Mouse (Mus musculus) stomach, adult 2 months (tissue): ENCODE measurements around the gene Gga3. TPM values are rescaled to one million over a fixed set of nuclear protein-coding genes. Genes with fewer than 3 reads are reported as not detected.

ENCODE experiments used
- polyA plus RNA-seq: library from polyadenylated mRNA; depleted of rRNA; stranded (reverse); fragments of >200 nt; gene quantifications from 2 replicates; pipeline ENCODE4 v1.2.3, GENCODE M21; 2012; rRNA removed

Gga3 gene
- polyA plus RNA-seq, result 6.8 and 15.8 TPM in 2 replicates

GRCm38 (mm10) chr11:115603476-115604303 lies at the start of gene Gga3, which contains the start of gene Mrps7:
TSS of gene Gga3 (minus strand) at chr11:115604051.
TSS of gene Mrps7 (plus strand) at chr11:115603925.

GRCm38 (mm10) chr11:115627705-115628464 lies 24.0 kb upstream of the Gga3 start, which contains the start of gene Slc25a19:
TSS of gene Slc25a19 (minus strand) at chr11:115628295.

GRCm38 (mm10) chr11:115612410-115613137 lies 8.7 kb upstream of the Gga3 start, which contains the start of gene Mif4gd:
TSS of gene Mif4gd (minus strand) at chr11:115612969.

GRCm38 (mm10) chr11:115564064-115564809 lies 39.6 kb downstream of the Gga3 start, which contains the start of gene Nup85:
TSS of gene Nup85 (plus strand) at chr11:115564434.

GRCm38 (mm10) chr11:115536038-115536681 lies 67.7 kb downstream of the Gga3 start, which contains the start of gene Sumo2:
TSS of gene Sumo2 (minus strand) at chr11:115536276.

Other genes starting within 250 kb of the Gga3 start
- 80.8 and 93.5 TPM in 2 replicates for gene Hid1, start 236.3 kb downstream of the Gga3 start, polyA plus RNA-seq
- gene Cdr2l, start 222.1 kb downstream of the Gga3 start, polyA plus RNA-seq, result 4.8 and 5.7 TPM in 2 replicates
- 36.6 and 39.3 TPM in 2 replicates for gene Mrpl58, start 200.3 kb downstream of the Gga3 start, polyA plus RNA-seq
- 14.7 and 18.0 TPM in 2 replicates for gene Atp5h, start 184.1 kb downstream of the Gga3 start, polyA plus RNA-seq
- gene Kctd2, start 183.9 kb downstream of the Gga3 start, polyA plus RNA-seq, result 12.6 and 14.1 TPM in 2 replicates
- gene Trim80, start 163.5 kb downstream of the Gga3 start, polyA plus RNA-seq, result 0.16 and 0.19 TPM in 2 replicates
- 25.7 and 34.8 TPM in 2 replicates for gene Slc16a5, start 141.6 kb downstream of the Gga3 start, polyA plus RNA-seq
- 6.0 and 11.3 TPM in 2 replicates for gene Armc7, start 128.4 kb downstream of the Gga3 start, polyA plus RNA-seq
- 32.8 and 35.6 TPM in 2 replicates for gene Nt5c, start 112.2 kb downstream of the Gga3 start, polyA plus RNA-seq
- 192 and 238 TPM in 2 replicates for gene Jpt1, start 89.7 kb downstream of the Gga3 start, polyA plus RNA-seq
- 5.7 and 7.7 TPM in 2 replicates for gene Sumo2, start 67.8 kb downstream of the Gga3 start, polyA plus RNA-seq
- 12.5 and 15.1 TPM in 2 replicates for gene Nup85, start 39.6 kb downstream of the Gga3 start, polyA plus RNA-seq
- 7.9 and 9.3 TPM in 2 replicates for gene Mrps7, start 126 bp downstream of the Gga3 start, polyA plus RNA-seq
- 34.3 and 37.0 TPM in 2 replicates for gene Mif4gd, start 8.9 kb upstream of the Gga3 start, polyA plus RNA-seq
- gene Slc25a19, start 24.2 kb upstream of the Gga3 start, polyA plus RNA-seq, result 10.9 and 14.6 TPM in 2 replicates
- gene Grb2, start 104.5 kb upstream of the Gga3 start, polyA plus RNA-seq, result 14.7 and 17.2 TPM in 2 replicates
- gene Tmem94, start 161.4 kb upstream of the Gga3 start, polyA plus RNA-seq, result 43.3 and 44.3 TPM in 2 replicates
- 26.5 and 26.7 TPM in 2 replicates for gene Caskin2, start 209.6 kb upstream of the Gga3 start, polyA plus RNA-seq
- 29.9 and 48.0 TPM in 2 replicates for gene Tsen54, start 210.7 kb upstream of the Gga3 start, polyA plus RNA-seq
- gene Llgl2, start 220.0 kb upstream of the Gga3 start, polyA plus RNA-seq, result 187 and 224 TPM in 2 replicates